In genomic region chr2:39007865-39008264, GRCm38 (mm10) we compare ENCODE assay signal across 8 mouse cellular contexts. TPM values are rescaled to one million over a fixed set of nuclear protein-coding genes. Genes with fewer than 3 reads are reported as not detected.
DNase-seq lines count a peak whose midpoint lies in the region; ATAC-seq and TF ChIP-seq lines count a peak whose summit lies in the region.

No protein-coding gene starts in this region.

- H3K36me3 ChIP-seq in embryonic facial prominence, embryonic 13.5 days: peaks cover 26% of the 10 kb centered on the region
- peaks cover 34% of the 10 kb centered on the region for H3K36me3 ChIP-seq in heart, adult 2 months (ENCODE audit: control insufficient read depth, insufficient read depth, low read length)
- H3K36me3 ChIP-seq in kidney, adult 2 months (ENCODE audit: control insufficient read depth, insufficient read depth, low read length): no peaks in the 10 kb centered on the region
- peaks cover 26% of the 10 kb centered on the region for H3K36me3 ChIP-seq in limb, embryonic 12.5 days
- peaks cover 18% of the 10 kb centered on the region for H3K36me3 ChIP-seq in midbrain, embryonic 14.5 days (ENCODE audit: control insufficient read depth, insufficient read depth, low read length)

- peak overlapping the region; percentile 95 for H3K4me3 ChIP-seq in embryonic facial prominence, embryonic 13.5 days
- H3K4me3 ChIP-seq in heart, adult 2 months: peak overlapping the region; percentile 93
- peak overlapping the region; percentile 70 for H3K4me3 ChIP-seq in kidney, adult 2 months (ENCODE audit: insufficient read depth, low read depth, low read length)
- peak overlapping the region; percentile 93 for H3K4me3 ChIP-seq in limb, embryonic 12.5 days (replicated peaks)
- H3K4me3 ChIP-seq in midbrain, embryonic 14.5 days (replicated peaks; ENCODE audit: low read depth, low read length): peak overlapping the region; percentile 68

- peak overlapping the region; percentile 92 for H3K4me2 ChIP-seq in embryonic facial prominence, embryonic 13.5 days
- peak overlapping the region; percentile 78 for H3K4me2 ChIP-seq in limb, embryonic 12.5 days
- peak overlapping the region; percentile 96 for H3K4me2 ChIP-seq in midbrain, embryonic 14.5 days (ENCODE audit: low read length)

- H3K4me1 ChIP-seq in embryonic facial prominence, embryonic 13.5 days: peaks cover 44% of the 10 kb centered on the region
- H3K4me1 ChIP-seq in heart, adult 2 months (ENCODE audit: control insufficient read depth, insufficient read depth, low read length): peaks cover 21% of the 10 kb centered on the region
- H3K4me1 ChIP-seq in kidney, adult 2 months (ENCODE audit: control insufficient read depth, insufficient read depth, low read length): peaks cover 26% of the 10 kb centered on the region
- peaks cover 38% of the 10 kb centered on the region for H3K4me1 ChIP-seq in limb, embryonic 12.5 days (replicated peaks)
- H3K4me1 ChIP-seq in midbrain, embryonic 14.5 days (ENCODE audit: control insufficient read depth, insufficient read depth, low read length): peaks cover 41% of the 10 kb centered on the region

- no peaks in the 10 kb centered on the region for H3K9me3 ChIP-seq in embryonic facial prominence, embryonic 13.5 days
- no peaks in the 10 kb centered on the region for H3K9me3 ChIP-seq in limb, embryonic 12.5 days
- H3K9me3 ChIP-seq in midbrain, embryonic 14.5 days (ENCODE audit: control insufficient read depth, low read length): no peaks in the 10 kb centered on the region

- DNase-seq in 416B (ENCODE audit: low read depth): peak; percentile 92
- DNase-seq in adrenal gland, postnatal 4 days (ENCODE audit: low spot score in 2 of 2): peak; percentile 88 to 89
- peak; percentile 96 to 98 for DNase-seq in heart, adult 2 months
- peak; percentile 96 for DNase-seq in kidney, adult 2 months
- peak; percentile 96 for DNase-seq in midbrain, embryonic 14.5 days
- DNase-seq in spleen, adult 12 weeks (ENCODE audit: low spot score): peak; percentile 90

- H3K79me2 ChIP-seq in heart, adult 2 months (replicated peaks; ENCODE audit: control insufficient read depth, insufficient read depth, low read length): peaks cover 1% of the 10 kb centered on the region; the same call in 1 of the 2 replicates

- TF ChIP-seq POLR2A in heart, adult 2 months (IDR thresholded peaks at IDR 0.05; ENCODE audit: insufficient read depth, low read depth, low read length): peak; percentile 96
- peak; percentile 80 for TF ChIP-seq POLR2A in kidney, adult 2 months (IDR thresholded peaks at IDR 0.05; ENCODE audit: low read depth, low read length)

- peak; percentile 19; the same call in 1 of the 2 replicates for TF ChIP-seq CTCF in heart, adult 2 months (IDR thresholded peaks at IDR 0.05)
- TF ChIP-seq CTCF in kidney, adult 2 months (conservative IDR thresholded peaks at IDR 0.05; ENCODE audit: insufficient read depth, insufficient read length, low read depth, low read length): no peak

- peak; percentile 72; the same call in 1 of the 2 replicates for TF ChIP-seq EP300 in heart, adult 2 months (IDR thresholded peaks at IDR 0.05; ENCODE audit: insufficient read depth, low read depth, low read length)

- ATAC-seq in embryonic facial prominence, embryonic 13.5 days (ENCODE audit: insufficient number of reproducible peaks, insufficient read depth, low FRiP score, low TSS enrichment, low read depth): peak; percentile 86
- peak; percentile 73 for ATAC-seq in limb, embryonic 12.5 days (ENCODE audit: insufficient number of reproducible peaks, insufficient read depth, low FRiP score, low TSS enrichment, low read depth)
- ATAC-seq in midbrain, embryonic 14.5 days (ENCODE audit: low FRiP score, low TSS enrichment): peak; percentile 88

- intact Hi-C loops in heart, adult 2 months (cut with DNase I): loop anchor here (5.0 to 10.0 kb wide), 2 partner anchors 59 to 363 kb away; partner anchors contain the start of genes Golga1 and Psmb7

- no peaks in the 10 kb centered on the region for H3K27me3 ChIP-seq in embryonic facial prominence, embryonic 13.5 days
- no peaks in the 10 kb centered on the region for H3K27me3 ChIP-seq in heart, adult 2 months (ENCODE audit: control insufficient read depth, insufficient read depth, low read length)
- H3K27me3 ChIP-seq in kidney, adult 2 months (replicated peaks; ENCODE audit: control insufficient read depth, insufficient read depth, low read length): no peaks in the 10 kb centered on the region
- no peaks in the 10 kb centered on the region for H3K27me3 ChIP-seq in limb, embryonic 12.5 days
- no peaks in the 10 kb centered on the region for H3K27me3 ChIP-seq in midbrain, embryonic 14.5 days (ENCODE audit: control insufficient read depth, insufficient read depth, low read length)

- WGBS in embryonic facial prominence, embryonic 13.5 days: under 1% methylated on average over 42 of the region's 44 CpGs
- under 1% methylated on average over 44 of the region's 44 CpGs for WGBS in heart, adult 2 months
- WGBS in kidney, adult 2 months: under 1% methylated on average over 43 of the region's 44 CpGs
- under 1% methylated on average over 39 of the region's 44 CpGs for WGBS in limb, embryonic 12.5 days
- under 1% methylated on average over 44 of the region's 44 CpGs for WGBS in midbrain, embryonic 14.5 days

- H3K9ac ChIP-seq in embryonic facial prominence, embryonic 13.5 days: peak overlapping the region; percentile 93
- H3K9ac ChIP-seq in heart, adult 2 months (ENCODE audit: low read depth, low read length): peak overlapping the region; percentile 96
- peak overlapping the region; percentile 89 for H3K9ac ChIP-seq in limb, embryonic 12.5 days (replicated peaks)
- H3K9ac ChIP-seq in midbrain, embryonic 14.5 days (replicated peaks; ENCODE audit: low read length): peak overlapping the region; percentile 88

- peak overlapping the region; percentile 94 for H3K27ac ChIP-seq in embryonic facial prominence, embryonic 13.5 days
- peak overlapping the region; percentile 97 for H3K27ac ChIP-seq in heart, adult 2 months
- peak overlapping the region; percentile 64 for H3K27ac ChIP-seq in kidney, adult 2 months (ENCODE audit: insufficient read depth, low read depth, low read length)
- H3K27ac ChIP-seq in limb, embryonic 12.5 days: peak overlapping the region; percentile 89
- H3K27ac ChIP-seq in midbrain, embryonic 14.5 days (replicated peaks; ENCODE audit: low read depth, low read length): peak overlapping the region; percentile 90

RNA-seq across cellular contexts. Expression of gene Rpl35, which starts 2.4 kb away (rescaled TPM):
- total RNA-seq in adrenal gland, postnatal 4 days (2021): 100 to 1,000 TPM; 646 to 654 TPM
- polyA plus RNA-seq in embryonic facial prominence, embryonic 13.5 days (2015; fragmentation: Nextera tagmentation; extraction: Ambion mirVana): 1,096 and 1,227 TPM in 2 replicates
- 100 to 1,000 TPM; 307 to 341 TPM for total RNA-seq in heart, adult 2 months (2021)
- 90.7 and 108 TPM in 2 replicates for polyA plus RNA-seq in heart, adult 2 months (2012; rRNA removed)
- polyA plus RNA-seq in kidney, adult 2 months (2012; rRNA removed): 105 and 184 TPM in 2 replicates
- polyA plus RNA-seq in limb, embryonic 12.5 days (2016; fragmentation: Nextera tagmentation; extraction: Ambion mirVana): 1,152 and 1,201 TPM in 2 replicates
- 635 and 731 TPM in 2 replicates for polyA plus RNA-seq in midbrain, embryonic 14.5 days (2014; fragmentation: Nextera tagmentation; extraction: Ambion mirVana)

RNA-seq across cellular contexts. Expression of gene Arpc5l, which starts 2.7 kb away (rescaled TPM):
- 10 to 100 TPM; 67.1 to 68.3 TPM for total RNA-seq in adrenal gland, postnatal 4 days (2021)
- polyA plus RNA-seq in embryonic facial prominence, embryonic 13.5 days (2015; fragmentation: Nextera tagmentation; extraction: Ambion mirVana): 123 TPM in 2 replicates
- total RNA-seq in heart, adult 2 months (2021): 100 to 1,000 TPM in 1 of 2 experiments, 10 to 100 TPM in 1; 85.1 to 102 TPM
- 38.8 and 51.5 TPM in 2 replicates for polyA plus RNA-seq in heart, adult 2 months (2012; rRNA removed)
- polyA plus RNA-seq in kidney, adult 2 months (2012; rRNA removed): 31.6 and 34.4 TPM in 2 replicates
- polyA plus RNA-seq in limb, embryonic 12.5 days (2016; fragmentation: Nextera tagmentation; extraction: Ambion mirVana): 111 and 118 TPM in 2 replicates
- polyA plus RNA-seq in midbrain, embryonic 14.5 days (2014; fragmentation: Nextera tagmentation; extraction: Ambion mirVana): 141 and 144 TPM in 2 replicates

RNA-seq across cellular contexts. Expression of gene Wdr38, which starts 10.6 kb away (rescaled TPM):
- total RNA-seq in adrenal gland, postnatal 4 days (2021): under 1 TPM; 0.67 to 0.73 TPM
- 2.0 and 2.2 TPM in 2 replicates for polyA plus RNA-seq in embryonic facial prominence, embryonic 13.5 days (2015; fragmentation: Nextera tagmentation; extraction: Ambion mirVana)
- under 1 TPM in 1 of 2 experiments, not detected in 1; 0.20 TPM for total RNA-seq in heart, adult 2 months (2021)
- polyA plus RNA-seq in heart, adult 2 months (2012; rRNA removed): 0.47 and 0.59 TPM in 2 replicates
- 0.57 and 0.59 TPM in 2 replicates for polyA plus RNA-seq in kidney, adult 2 months (2012; rRNA removed)
- polyA plus RNA-seq in limb, embryonic 12.5 days (2016; fragmentation: Nextera tagmentation; extraction: Ambion mirVana): 1.4 and 1.8 TPM in 2 replicates
- polyA plus RNA-seq in midbrain, embryonic 14.5 days (2014; fragmentation: Nextera tagmentation; extraction: Ambion mirVana): 1.4 and 1.5 TPM in 2 replicates

RNA-seq across cellular contexts. Expression of gene Golga1, which starts 57.5 kb away (rescaled TPM):
- 10 to 100 TPM; 35.8 to 38.8 TPM for total RNA-seq in adrenal gland, postnatal 4 days (2021)
- 33.1 and 36.1 TPM in 2 replicates for polyA plus RNA-seq in embryonic facial prominence, embryonic 13.5 days (2015; fragmentation: Nextera tagmentation; extraction: Ambion mirVana)
- 10 to 100 TPM; 13.4 to 14.0 TPM for total RNA-seq in heart, adult 2 months (2021)
- 7.6 and 18.3 TPM in 2 replicates for polyA plus RNA-seq in heart, adult 2 months (2012; rRNA removed)
- 10.5 and 11.3 TPM in 2 replicates for polyA plus RNA-seq in kidney, adult 2 months (2012; rRNA removed)
- 28.8 and 29.6 TPM in 2 replicates for polyA plus RNA-seq in limb, embryonic 12.5 days (2016; fragmentation: Nextera tagmentation; extraction: Ambion mirVana)
- 37.2 and 42.6 TPM in 2 replicates for polyA plus RNA-seq in midbrain, embryonic 14.5 days (2014; fragmentation: Nextera tagmentation; extraction: Ambion mirVana)

Comparison
In these comparisons a context has a peak if more than half of its experiments do, and no peak if none do; other contexts are left out.
1. Peak in every context shown above with its lines: DNase-seq, ATAC-seq, H3K4me3 ChIP-seq and H3K27ac ChIP-seq.